Mouse (Mus musculus): ENCODE results near the gene Gm5767.

Gm5767 gene

GRCm38 (mm10) chr16:8680470-8680869 lies at the start of gene Gm5767:
Gm5767 (plus strand) TSS chr16:8680770.
- in situ Hi-C loops (cut with MboI, MseI) = loop anchor here in 1 of 2 experiments (5.0 kb wide), 1 partner anchor 273 kb away; no protein-coding TSS in a partner anchor

- in situ Hi-C loops (cut with MboI, MseI) = no loop called here
These were observed 49.1 kb upstream of the Gm5767 start for GRCm38 (mm10) chr16:8631428-8631827.

GRCm38 (mm10) chr16:8636867-8637216 lies 43.7 kb upstream of the Gm5767 start:
- in situ Hi-C loops (cut with MboI, MseI) = no loop called here

DNA sequence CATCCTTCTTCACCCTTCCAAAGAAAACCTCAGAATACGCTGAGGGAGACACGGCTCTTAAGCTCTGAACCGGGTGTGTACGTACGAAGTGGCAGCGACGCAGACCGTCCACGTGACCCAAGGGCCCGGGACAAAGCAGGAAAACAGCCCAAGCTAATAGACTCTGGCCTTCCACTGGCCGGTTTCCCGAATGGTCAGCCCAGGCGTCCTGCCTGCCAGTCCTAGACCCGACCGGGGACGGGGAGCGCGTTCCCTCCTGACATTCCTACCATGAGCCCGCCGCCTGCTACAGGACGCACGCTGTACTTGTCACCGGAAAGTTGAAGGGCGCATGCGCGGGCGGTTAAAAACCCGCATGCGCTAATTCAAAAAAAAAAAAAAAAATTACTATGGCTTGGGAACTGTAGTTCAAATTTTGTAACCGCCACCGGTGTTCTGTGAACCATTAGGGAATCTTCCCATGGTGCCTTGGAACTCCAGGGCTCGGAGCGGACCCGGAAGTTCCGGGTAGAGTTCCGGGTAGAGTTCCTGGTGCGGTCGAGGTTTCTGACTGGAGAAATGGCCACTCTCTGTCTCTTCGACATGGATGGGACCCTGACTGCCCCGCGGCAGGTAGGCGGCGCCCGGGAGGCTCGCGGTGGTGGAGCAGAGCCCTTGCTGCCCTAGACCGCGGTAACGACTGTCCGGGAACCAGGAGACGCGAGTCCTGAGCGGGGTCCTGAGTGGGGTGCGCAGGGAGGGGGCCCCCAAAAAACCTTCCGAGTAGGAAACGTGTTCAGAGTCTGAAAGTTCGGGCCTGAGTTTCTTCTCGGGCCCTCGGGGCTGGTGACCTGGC lies 43.1 kb upstream of the Gm5767 start, which contains the start of the genes Pmm2 and Tmem186:
Gene Pmm2 (plus strand): TSS at position 458 of the 835 bp plus-strand sequence.
Gene Tmem186 (minus strand): TSS at position 496 of the 835 bp plus-strand sequence.
- in situ Hi-C loops (cut with MboI, MseI) = no loop called here

- in situ Hi-C loops (cut with MboI, MseI) = no loop called here
These were observed 42.4 kb upstream of the Gm5767 start for GRCm38 (mm10) chr16:8638131-8638530.

DNA sequence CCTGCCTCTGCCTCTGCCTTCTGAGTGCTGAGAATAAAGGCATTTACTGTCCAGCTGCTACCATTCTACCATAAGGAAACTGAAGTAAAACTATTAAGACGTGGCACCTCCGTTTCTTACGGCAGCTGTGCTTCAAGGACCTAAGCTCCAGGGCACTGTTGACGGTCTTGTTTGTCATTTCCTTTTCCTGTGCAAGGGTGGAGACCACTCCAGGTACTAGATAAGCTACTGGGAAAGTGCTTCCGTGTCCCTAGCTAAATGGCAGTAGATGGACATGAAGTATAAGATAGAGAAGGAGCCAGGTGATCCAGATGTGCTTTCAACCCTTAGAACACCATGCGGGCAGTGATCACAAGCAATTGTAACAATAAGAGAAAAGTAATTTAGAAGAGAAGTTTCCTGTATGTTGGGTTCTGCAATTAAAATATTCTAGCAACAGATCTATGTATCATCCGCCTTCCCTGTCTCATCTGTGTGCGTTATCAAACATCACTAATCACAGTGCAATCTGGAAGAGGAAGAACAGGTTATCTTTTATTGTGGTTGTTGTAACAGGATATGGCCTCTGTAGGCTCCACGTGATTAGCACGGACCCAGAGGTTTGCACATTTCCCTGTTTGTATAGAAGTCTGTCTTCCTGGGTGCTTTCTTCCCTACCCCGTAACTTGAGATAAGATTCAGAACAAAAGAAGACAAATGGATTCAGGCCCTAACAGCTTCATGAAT lies 40.9 kb upstream of the Gm5767 start:
- in situ Hi-C loops (cut with MboI, MseI) = no loop called here

DNA sequence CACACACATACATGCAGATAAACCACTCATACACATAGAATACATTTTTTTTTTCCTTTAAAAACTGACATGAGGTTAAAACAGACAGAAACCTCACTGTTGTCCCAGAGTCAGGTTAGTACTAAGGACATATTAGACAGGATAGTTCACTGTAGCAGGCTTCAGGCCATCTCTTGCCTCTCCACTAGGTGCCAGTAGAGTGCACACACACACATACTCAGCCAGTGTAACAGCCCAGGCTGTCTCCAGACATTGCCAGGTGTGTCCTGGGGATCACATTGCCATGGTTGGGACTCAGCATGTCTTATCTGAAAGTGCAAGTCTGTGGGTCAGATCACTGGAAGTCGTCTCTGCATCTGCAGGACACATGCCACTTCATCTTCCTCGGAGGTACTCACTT lies 36.7 kb upstream of the Gm5767 start:
- in situ Hi-C loops (cut with MboI, MseI) = no loop called here

DNA sequence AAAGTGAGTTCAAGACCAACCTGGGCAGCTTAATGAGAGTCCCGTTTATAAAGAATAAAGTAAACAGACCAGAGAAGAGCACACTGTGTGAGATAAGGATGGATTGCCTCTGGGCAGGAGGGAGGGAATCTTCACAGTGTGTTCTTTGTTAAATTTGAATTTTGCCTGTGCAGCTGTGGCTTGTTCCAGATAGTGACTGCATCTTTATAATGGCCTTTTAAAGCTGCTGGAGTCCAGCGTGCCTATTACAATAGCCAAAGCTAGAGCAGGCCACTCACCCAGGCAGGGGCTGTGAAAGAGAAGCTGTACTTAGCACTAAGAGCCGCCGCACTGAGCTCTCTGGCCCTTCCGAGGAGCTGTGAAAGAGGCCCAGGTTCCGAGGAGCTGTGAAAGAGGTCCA lies 35.0 kb upstream of the Gm5767 start:
- in situ Hi-C loops (cut with MboI, MseI) = no loop called here

DNA sequence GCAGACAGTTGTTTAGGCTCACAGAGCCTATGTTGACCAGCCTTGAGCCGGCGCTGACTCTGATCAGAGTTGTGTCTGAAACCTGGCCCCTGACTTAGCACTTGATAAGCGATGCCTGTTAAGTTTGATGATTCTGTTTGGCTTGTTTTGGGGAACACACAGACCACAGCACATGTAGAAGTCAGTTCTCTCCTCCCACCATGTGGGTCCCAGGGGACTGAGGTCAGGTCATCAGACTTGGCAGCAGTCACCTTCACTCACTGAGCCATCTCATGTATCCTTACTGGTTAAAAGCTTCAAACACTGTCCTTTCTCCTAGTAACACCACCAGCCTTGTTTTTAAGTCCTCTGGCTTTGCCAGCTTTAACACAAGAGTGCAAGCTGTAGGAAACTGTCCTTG lies 30.6 kb upstream of the Gm5767 start:
- in situ Hi-C loops (cut with MboI, MseI) = no loop called here

GRCm38 (mm10) chr16:8655108-8655507 lies 25.5 kb upstream of the Gm5767 start:
- in situ Hi-C loops (cut with MboI, MseI) = no loop called here

DNA sequence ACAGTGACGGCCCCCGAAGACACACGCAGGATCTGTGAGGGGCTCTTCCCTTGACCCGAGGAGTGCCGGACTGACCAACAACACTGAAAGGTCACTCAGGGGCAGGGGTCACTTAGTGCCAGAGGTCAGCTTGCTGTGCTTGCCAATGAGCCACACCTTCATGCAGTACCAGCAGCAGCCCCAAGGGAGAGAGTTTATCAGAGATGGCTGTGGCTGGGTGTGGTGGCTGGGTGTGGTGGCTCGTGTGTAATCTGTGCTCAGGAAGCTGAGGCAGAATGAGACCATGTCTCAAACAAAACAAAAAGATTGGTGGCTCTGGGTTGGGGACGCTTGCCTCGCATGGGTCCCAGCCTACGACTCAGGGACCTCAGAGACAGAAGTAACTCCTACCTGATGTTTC lies 25.0 kb upstream of the Gm5767 start:
- in situ Hi-C loops (cut with MboI, MseI) = no loop called here

- in situ Hi-C loops (cut with MboI, MseI) = no loop called here
These were observed 24.3 kb upstream of the Gm5767 start for GRCm38 (mm10) chr16:8656256-8656655.

GRCm38 (mm10) chr16:8658349-8658748 lies 22.2 kb upstream of the Gm5767 start:
- in situ Hi-C loops (cut with MboI, MseI) = no loop called here

GRCm38 (mm10) chr16:8658764-8659163 lies 21.8 kb upstream of the Gm5767 start:
- in situ Hi-C loops (cut with MboI, MseI) = no loop called here

DNA sequence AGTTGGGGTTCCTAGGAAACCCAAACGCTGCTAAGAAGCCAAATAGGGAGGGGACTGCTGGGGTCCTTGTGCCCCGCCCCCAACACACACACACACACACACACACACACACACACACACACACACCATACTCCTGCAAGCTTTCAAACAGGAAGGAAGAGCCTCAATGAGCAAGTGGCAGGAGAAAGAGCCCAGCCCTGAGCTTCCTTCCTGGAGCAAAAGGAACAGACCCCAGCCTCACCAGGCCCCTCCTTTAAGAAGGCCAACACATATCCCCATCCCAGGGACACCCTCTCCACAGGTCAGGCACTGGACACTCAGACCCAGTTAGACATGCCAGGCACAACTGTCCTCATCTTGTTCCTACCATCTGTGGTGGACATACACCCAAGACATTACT lies 17.5 kb upstream of the Gm5767 start:
- in situ Hi-C loops (cut with MboI, MseI) = no loop called here

GRCm38 (mm10) chr16:8663606-8664539 lies 16.7 kb upstream of the Gm5767 start:
- in situ Hi-C loops (cut with MboI, MseI) = no loop called here

DNA sequence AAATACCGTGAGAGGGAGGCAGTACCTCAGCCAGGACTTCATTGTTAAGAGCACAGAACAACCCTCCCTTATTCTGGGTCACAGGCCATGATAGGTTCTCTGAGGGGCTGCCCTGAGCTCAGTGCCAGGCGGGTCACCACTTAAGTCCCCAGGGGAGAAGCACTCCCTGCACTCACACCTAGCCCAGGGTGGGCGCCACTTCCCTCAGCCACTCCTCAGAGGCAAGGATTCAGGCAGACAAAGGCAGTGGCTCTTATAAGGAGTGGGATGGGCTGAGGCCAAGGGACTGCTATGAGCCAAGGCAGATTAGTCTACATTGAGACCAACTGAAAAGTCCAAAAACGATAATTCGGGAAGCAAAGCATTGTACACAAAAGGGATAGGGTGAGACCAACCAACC lies 15.2 kb upstream of the Gm5767 start:
- in situ Hi-C loops (cut with MboI, MseI) = no loop called here

GRCm38 (mm10) chr16:8666452-8666851 lies 14.1 kb upstream of the Gm5767 start:
- in situ Hi-C loops (cut with MboI, MseI) = no loop called here

DNA sequence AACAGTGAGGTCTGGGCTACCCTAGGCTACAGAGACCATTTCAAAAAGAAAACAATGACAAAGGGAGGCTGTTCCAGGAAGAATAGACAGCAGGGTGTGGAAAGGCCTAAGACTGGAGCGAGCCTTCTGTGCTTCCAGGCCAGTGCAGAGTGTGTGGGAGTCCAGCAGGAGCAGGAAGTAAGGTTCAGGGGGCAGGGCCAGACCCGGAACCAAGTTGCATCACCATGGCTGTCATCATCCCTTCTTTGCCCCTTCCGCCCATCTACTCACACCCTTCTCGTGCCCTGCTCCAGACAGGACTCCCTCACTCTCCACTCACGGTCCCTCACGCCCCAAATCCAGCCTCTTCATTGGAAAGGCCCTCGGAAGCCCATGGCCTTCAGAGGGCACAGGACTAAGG lies 13.3 kb upstream of the Gm5767 start:
- in situ Hi-C loops (cut with MboI, MseI) = no loop called here

GRCm38 (mm10) chr16:8667814-8668213 lies 12.8 kb upstream of the Gm5767 start:
- in situ Hi-C loops (cut with MboI, MseI) = no loop called here

- in situ Hi-C loops (cut with MboI, MseI) = no loop called here
These were observed 12.2 kb upstream of the Gm5767 start for GRCm38 (mm10) chr16:8668386-8668785.

GRCm38 (mm10) chr16:8669432-8669831 lies 11.1 kb upstream of the Gm5767 start:
- in situ Hi-C loops (cut with MboI, MseI) = no loop called here

Measured in T-helper 17 cell (primary cell).